Mouse (Mus musculus): ENCODE measurements around the gene Cyp2w1.
A peak's percentile ranks its signal among the peaks of the same experiment; 100 is the strongest.

Cyp2w1 gene

GRCm38 (mm10) chr5:139383234-139383633 is 30.8 kb downstream of the Cyp2w1 start:
- DNase-seq (ENCODE audit: low spot score in 2 of 2), result peak in 1 of 2 experiments; percentile 68

- DNase-seq (ENCODE audit: low spot score in 2 of 2), result peak in 1 of 2 experiments; percentile 66
Measured at GRCm38 (mm10) chr5:139384531-139384930, 32.1 kb downstream of the Cyp2w1 start.

DNA sequence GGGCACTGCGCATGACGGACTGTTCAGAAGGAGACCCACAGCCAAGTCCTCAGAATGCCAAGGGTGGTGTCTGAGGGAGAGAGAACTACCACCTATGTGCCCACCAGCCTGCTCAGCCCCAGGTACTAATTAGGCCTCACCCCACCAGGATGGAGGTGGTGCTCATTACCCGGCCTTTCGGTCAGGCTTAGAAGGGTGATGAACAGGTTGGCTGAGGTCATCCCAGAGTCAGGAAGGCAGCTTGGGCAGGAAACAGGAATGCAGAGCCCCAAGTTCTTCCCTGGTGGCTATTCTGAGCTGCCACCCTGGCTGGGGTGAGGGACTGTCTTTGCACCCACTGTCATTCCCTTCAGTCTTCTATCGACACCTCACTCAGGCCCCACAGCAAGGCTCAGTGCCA is 33.6 kb downstream of the Cyp2w1 start:
- DNase-seq (ENCODE audit: low spot score in 2 of 2), result no peak

DNA sequence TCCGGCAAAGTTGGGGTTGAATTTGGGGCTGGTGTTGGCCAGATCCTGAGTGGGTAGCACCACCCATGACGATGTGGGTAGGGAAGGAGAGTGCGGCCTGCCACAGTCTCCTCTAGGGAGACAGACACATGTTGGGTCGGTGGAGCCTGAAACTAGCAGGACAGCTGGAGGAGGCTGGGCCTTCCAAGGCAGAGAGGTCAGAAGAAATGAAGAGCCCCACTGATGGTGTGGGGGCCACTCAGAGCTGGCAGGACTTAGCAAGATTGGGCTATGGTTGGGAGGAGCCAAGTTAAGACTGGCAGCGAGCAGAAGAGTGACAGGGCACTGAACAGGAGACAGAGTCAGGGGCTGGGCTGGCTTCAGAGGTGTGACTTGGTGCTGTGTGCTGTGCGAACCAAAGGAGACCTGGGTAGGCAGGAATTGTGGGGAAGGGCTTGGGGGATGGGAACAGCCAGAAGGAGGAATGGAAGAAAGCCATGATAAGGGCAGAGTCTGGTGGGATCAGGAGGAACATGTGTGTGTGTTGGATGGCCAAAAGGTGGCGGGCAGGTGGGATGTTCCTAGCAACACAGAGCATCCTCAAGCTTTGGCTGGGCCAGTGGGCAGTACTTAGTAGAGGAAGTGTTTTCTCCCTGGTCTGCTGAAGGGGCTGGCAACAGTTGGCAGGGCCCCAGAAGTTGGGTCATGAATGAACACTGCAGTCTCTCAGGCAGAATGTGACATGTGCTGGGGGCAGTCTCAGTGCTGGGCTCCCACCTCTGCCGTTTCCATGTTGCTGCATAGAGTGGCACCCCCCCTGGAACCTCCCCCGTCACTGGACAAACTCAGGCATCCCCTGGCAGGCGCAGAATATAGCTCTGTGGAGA is 35.1 kb downstream of the Cyp2w1 start:
- peak in 1 of 2 experiments; percentile 69 for DNase-seq (ENCODE audit: low spot score in 2 of 2)

- DNase-seq (ENCODE audit: low spot score in 2 of 2), result no peak
Measured at GRCm38 (mm10) chr5:139388195-139388570, 35.8 kb downstream of the Cyp2w1 start.

DNA sequence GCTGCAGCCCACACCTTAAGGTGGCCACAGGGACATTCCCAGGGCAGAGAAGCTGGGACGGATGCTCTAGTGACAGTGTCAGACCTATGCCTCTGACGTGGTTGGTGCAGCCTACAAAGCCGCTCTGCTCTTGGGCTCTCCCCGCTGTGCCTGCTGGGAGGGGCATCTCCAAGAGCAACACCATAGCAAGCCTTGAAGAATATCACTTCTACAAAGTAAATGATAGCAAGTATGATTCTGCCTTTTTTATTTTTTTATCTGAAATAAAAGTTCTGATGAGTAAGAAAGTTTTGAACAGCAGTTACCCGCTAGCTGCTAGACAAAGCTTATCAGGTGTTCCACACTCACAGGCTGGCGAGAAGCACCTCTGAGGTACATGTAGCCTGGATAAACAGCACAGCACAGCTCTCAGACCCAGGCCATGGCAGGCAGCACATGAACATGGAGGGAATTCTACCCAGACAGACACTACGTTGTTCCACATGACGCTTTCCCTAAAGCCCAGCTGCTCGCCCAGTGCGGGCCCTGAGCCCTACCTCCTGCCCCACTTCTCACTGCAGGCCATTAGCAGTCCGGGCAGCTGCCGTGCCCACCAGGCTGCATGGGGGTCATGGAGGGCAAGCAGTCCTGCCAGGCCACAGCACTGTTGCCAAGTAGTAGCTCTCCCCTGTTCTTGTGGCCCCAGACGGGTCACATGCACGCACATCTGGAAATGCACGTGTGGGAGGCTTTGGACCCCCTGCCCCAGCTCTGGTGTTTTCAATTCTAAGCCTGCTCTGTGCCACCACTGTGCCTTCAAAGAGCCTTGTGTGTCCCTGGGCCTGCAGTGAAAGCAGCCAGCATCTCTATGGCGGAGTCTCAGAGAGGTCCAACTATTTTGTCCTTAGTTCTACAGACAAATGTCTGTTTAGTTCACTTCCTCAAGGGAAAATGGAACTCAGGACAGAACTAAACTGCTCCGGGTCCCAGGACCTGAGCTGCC is 36.6 kb downstream of the Cyp2w1 start:
- DNase-seq (ENCODE audit: low spot score in 2 of 2), result peak; percentile 62 to 79

DNA sequence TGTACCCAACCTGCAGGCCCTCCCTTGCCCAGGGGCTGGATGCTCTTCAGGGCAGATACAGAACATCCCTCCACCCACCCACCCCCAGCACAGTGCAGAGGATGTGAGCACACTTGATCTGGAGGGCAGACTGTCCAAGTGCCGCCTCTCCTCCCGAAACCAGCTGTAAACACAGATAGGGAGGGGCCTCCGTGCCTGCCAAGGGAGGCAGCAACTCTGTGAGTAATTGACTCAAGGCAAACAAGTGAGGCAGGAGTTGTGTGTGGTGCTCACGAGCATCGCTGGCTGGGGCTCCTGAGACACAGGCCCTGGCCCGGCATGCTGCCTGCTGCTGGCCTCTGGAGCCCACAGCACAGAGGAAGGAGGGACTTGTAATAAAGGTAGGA is 37.3 kb downstream of the Cyp2w1 start:
- DNase-seq (ENCODE audit: low spot score in 2 of 2), result peak; percentile 84 to 89

DNA sequence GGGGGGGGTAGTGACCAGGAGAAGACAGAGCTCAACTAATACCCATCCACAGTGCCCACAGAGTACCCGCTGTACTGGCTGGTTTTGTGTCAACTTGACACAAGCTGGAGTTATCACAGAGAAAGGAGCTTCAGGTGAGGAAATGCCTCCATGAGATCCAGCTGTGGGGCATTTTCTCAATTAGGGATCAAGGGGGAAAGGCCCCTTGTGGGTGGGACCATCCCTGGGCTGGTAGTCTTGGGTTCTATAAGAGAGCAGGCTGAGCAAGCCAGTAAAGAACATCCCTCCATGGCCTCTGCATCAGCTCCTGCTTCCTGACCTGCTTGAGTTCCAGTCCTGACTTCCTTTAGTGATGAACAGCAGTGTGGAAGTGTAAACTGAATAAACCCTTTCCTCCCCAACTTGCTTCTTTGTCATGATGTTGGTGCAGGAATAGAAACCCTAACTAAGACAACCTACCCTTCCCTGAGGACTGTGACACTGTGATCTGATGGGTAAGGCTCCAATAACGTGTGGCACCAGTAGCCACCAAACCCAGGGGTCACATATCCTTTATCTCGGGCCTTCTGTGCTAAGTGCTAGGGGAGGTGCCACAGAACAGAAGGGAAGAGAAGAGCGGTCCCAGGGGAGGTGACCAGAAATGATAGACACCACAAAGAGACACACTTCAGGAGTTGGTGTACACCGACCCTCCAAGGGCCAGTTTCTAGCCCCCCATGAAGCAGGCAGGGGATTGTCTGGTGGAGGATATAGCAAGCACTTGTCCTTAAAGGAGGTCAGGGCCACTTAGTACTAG is 38.1 kb downstream of the Cyp2w1 start:
- DNase-seq (ENCODE audit: low spot score in 2 of 2), result peak in 1 of 2 experiments; percentile 47

DNA sequence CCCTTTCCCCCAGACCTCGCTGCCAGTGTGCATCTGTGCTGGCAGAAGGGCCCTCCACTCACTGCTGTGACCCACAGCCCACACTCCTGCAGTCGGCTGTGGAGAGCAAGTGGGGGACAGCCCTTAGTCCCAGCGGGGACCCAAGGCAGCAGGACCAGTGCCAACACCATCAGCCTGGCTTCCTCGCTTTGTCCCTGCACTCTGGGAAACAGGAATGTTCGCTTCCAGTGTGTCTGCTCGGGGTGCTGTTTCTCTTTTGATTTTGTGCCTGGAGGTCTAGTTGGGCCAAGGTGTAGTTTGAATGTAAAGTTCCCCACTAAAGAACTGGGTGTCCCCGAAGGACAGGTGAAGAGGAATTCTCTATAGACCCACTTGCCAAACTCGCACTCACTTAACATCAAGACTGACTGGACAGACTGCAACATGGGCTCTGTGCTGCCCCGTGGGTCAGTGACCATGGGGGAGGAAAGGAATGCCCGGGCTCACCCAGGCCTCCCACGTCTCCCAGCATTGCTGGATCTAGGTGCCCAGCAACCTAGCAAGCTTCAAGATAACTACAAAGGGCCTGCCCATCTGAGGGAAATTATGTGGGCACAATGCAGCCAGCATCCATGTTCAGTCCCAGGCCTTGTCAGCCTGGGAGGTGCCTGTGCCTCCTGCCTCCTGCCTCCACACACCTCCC is 39.0 kb downstream of the Cyp2w1 start:
- no peak for DNase-seq (ENCODE audit: low spot score in 2 of 2)

DNA sequence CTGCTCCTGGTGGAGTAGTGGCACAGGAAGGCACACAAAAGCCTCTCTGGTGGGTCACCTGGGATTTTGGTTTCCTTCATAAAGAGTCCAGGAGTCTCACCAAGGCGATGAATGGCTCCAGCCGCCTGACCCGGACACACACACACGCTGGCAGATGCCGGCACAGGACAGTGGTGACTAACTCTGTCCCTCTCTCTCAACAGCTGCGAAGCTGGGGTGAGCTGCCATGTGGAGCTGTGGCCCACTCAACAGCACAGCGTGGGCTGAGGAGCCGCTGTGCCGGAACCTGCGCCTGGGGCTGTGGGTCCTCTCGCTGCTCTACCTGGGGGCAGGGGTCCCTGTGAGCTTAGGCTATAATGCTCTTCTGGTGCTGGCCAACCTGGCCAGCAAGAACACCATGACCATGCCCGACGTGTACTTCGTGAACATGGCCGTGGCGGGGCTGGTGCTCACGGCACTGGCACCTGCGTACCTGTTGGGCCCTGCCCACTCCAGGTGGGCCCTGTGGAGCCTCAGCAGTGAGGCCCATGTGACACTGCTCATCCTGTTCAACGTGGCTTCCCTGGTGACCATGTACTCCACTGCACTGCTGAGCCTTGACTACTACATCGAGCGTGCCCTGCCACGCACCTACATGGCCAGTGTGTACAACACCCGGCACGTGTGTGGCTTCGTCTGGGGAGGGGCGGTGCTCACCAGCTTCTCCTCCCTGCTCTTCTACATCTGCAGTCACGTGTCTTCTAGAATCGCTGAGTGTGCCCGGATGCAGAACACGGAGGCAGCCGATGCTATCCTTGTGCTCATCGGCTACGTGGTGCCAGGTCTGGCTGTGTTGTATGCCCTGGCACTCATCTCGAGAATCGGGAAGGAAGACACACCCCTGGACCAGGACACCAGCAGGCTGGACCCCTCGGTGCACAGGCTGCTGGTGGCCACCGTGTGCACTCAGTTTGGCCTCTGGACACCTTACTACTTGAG is 40.1 kb downstream of the Cyp2w1 start:
- peak in 1 of 2 experiments; percentile 65 for DNase-seq (ENCODE audit: low spot score in 2 of 2)

DNA sequence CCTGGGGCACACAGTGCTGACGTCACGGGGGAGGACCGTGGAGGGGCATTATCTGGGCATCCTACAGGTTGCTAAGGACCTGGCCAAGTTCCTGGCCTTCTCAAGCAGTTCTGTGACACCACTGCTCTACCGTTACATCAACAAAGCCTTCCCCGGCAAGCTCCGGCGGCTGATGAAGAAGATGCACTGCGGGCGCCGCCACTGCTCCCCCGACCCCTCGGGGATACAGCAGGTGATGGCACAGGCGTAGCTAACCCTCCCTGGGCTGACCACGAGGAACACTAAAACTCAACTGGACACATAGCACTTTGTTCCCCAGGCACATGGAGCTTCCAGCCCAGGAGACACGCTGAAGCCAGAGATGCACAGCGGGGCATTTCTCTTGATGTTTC is 40.8 kb downstream of the Cyp2w1 start:
- DNase-seq (ENCODE audit: low spot score in 2 of 2), result no peak

- DNase-seq (ENCODE audit: low spot score in 2 of 2), result no peak
Measured at GRCm38 (mm10) chr5:139394399-139394798, 42.0 kb downstream of the Cyp2w1 start.

GRCm38 (mm10) chr5:139395528-139395927 is 43.1 kb downstream of the Cyp2w1 start:
- DNase-seq (ENCODE audit: low spot score in 2 of 2), result no peak

- no peak for DNase-seq (ENCODE audit: low spot score in 2 of 2)
Measured at GRCm38 (mm10) chr5:139397359-139397916, 45.0 kb downstream of the Cyp2w1 start.

GRCm38 (mm10) chr5:139397959-139398753 is 45.7 kb downstream of the Cyp2w1 start:
- peak; percentile 94 to 96 for DNase-seq (ENCODE audit: low spot score in 2 of 2)

DNA sequence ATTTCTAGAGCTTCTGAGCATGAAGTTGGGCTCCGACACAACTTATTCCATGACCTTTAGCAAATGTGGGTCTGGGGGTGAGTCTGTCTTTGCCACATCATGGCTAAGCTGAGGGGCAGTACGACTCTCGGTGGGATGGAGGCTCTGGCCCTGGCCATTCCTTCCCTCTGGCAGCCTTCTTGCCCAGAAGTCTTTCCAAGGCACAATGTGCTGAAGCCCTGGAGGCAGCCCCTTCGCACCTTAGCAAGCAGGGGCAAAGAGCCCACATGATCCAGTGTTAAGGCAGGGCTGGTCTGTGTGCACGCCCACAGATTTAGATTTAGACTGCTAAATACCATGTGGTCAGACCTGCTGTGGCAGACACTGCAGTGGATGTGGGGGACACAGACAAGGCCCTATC is 46.4 kb downstream of the Cyp2w1 start:
- DNase-seq (ENCODE audit: low spot score in 2 of 2), result no peak

DNA sequence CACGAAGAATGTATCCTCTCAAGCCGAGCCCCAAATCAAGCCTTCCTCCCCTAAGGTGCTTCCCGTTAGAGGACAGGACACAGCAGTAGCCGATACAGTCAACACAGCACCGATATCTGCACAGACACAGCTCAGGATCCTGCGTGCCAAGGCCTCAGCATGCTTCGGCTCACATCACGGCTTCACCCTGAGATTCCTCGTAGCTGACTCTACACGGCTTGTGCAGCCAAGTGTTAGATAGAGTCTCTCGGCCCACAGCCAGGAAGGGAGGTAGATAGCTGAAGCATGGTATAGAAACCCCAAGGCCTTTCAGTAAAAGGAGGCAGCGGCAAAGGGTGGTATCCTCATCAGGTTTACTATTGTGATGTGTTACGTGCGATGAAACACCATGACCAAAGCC is 47.6 kb downstream of the Cyp2w1 start:
- no peak for DNase-seq (ENCODE audit: low spot score in 2 of 2)

GRCm38 (mm10) chr5:139402106-139402505 is 49.7 kb downstream of the Cyp2w1 start:
- no peak for DNase-seq (ENCODE audit: low spot score in 2 of 2)

Measured in spleen, postnatal 4 days (tissue).